Mouse (Mus musculus): ENCODE results near the gene Iqcf4. TPM values are rescaled to one million over a fixed set of nuclear protein-coding genes. Genes with fewer than 3 reads are reported as not detected.

Gene Iqcf4
- not detected for polyA plus RNA-seq (2014; fragmentation: Illumina TruSeq; extraction: RNeasy Lipid Tissue Mini Kit (QIAGEN cat#74804); ENCODE audit: low read depth, low replicate concordance)

DNA sequence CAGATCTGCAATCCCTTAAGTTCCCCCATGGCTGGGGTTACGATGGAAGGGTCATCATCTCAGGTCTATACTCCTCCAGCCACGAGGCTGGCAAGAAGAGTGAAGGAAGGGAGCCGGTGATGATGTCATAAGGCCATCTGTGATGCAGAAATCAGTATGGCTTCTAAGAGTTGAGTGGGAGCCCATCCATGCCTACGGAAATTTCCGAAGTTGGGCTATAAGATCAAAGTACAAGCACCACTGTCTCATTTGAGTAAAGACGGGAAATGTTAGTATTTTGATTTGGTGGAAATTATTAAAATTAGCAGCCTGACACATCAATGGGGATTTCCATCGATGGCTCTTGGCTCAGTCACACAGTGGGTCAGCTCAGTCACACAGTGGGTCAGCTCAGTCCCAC, at the start of gene Iqcf4:
TSS of gene Iqcf4 (minus strand) at position 101 of the 400 bp plus-strand sequence.

DNA sequence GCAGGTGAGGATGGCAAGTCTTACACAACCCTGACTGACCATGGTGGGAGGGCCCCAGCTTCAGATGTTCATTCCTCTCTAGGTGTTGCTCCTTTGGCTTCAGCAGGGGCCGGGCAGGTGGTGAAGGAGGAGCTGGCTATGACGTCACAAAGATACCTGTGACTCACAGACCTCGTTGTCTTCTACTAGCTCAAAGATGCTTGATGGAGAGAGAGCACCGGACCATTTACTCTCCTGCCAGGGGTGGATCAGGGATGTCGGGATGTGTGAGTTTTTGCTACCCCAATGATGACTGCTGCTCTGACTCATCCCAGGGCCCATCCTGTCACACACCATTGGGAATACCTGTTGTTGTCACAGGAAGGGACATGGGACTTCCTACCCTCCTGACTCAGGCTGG, 9.3 kb downstream of the Iqcf4 start, which contains the start of gene Iqcf3:
TSS of gene Iqcf3 (minus strand) at position 101 of the 400 bp plus-strand sequence.

Other genes starting within 250 kb of the Iqcf4 start
- 15.3 TPM for gene Dusp7, start 202.4 kb downstream of the Iqcf4 start, polyA plus RNA-seq (2014; fragmentation: Illumina TruSeq; extraction: RNeasy Lipid Tissue Mini Kit (QIAGEN cat#74804); ENCODE audit: low read depth, low replicate concordance)
- 46.6 TPM for gene Rpl29, start 141.5 kb downstream of the Iqcf4 start, polyA plus RNA-seq (2014; fragmentation: Illumina TruSeq; extraction: RNeasy Lipid Tissue Mini Kit (QIAGEN cat#74804); ENCODE audit: low read depth, low replicate concordance)
- 2.6 TPM for gene Acy1, start 132.7 kb downstream of the Iqcf4 start, polyA plus RNA-seq (2014; fragmentation: Illumina TruSeq; extraction: RNeasy Lipid Tissue Mini Kit (QIAGEN cat#74804); ENCODE audit: low read depth, low replicate concordance)
- gene Abhd14b, start 123.5 kb downstream of the Iqcf4 start, polyA plus RNA-seq (2014; fragmentation: Illumina TruSeq; extraction: RNeasy Lipid Tissue Mini Kit (QIAGEN cat#74804); ENCODE audit: low read depth, low replicate concordance), result 22.5 TPM
- 2.9 TPM for gene Abhd14a, start 123.3 kb downstream of the Iqcf4 start, polyA plus RNA-seq (2014; fragmentation: Illumina TruSeq; extraction: RNeasy Lipid Tissue Mini Kit (QIAGEN cat#74804); ENCODE audit: low read depth, low replicate concordance)
- 1.1 TPM for gene Pcbp4, start 117.7 kb downstream of the Iqcf4 start, polyA plus RNA-seq (2014; fragmentation: Illumina TruSeq; extraction: RNeasy Lipid Tissue Mini Kit (QIAGEN cat#74804); ENCODE audit: low read depth, low replicate concordance)
- gene Gpr62, start 105.1 kb downstream of the Iqcf4 start, polyA plus RNA-seq (2014; fragmentation: Illumina TruSeq; extraction: RNeasy Lipid Tissue Mini Kit (QIAGEN cat#74804); ENCODE audit: low read depth, low replicate concordance), result not detected
- not detected for gene Rrp9, start 95.0 kb downstream of the Iqcf4 start, polyA plus RNA-seq (2014; fragmentation: Illumina TruSeq; extraction: RNeasy Lipid Tissue Mini Kit (QIAGEN cat#74804); ENCODE audit: low read depth, low replicate concordance)
- 11.2 TPM for gene Parp3, start 94.0 kb downstream of the Iqcf4 start, polyA plus RNA-seq (2014; fragmentation: Illumina TruSeq; extraction: RNeasy Lipid Tissue Mini Kit (QIAGEN cat#74804); ENCODE audit: low read depth, low replicate concordance)
- not detected for gene Iqcf1, start 71.0 kb downstream of the Iqcf4 start, polyA plus RNA-seq (2014; fragmentation: Illumina TruSeq; extraction: RNeasy Lipid Tissue Mini Kit (QIAGEN cat#74804); ENCODE audit: low read depth, low replicate concordance)
- gene Iqcf5, start 56.4 kb downstream of the Iqcf4 start, polyA plus RNA-seq (2014; fragmentation: Illumina TruSeq; extraction: RNeasy Lipid Tissue Mini Kit (QIAGEN cat#74804); ENCODE audit: low read depth, low replicate concordance), result not detected
- not detected for gene Iqcf3, start 9.4 kb downstream of the Iqcf4 start, polyA plus RNA-seq (2014; fragmentation: Illumina TruSeq; extraction: RNeasy Lipid Tissue Mini Kit (QIAGEN cat#74804); ENCODE audit: low read depth, low replicate concordance)
- not detected for gene Iqcf6, start 55.6 kb upstream of the Iqcf4 start, polyA plus RNA-seq (2014; fragmentation: Illumina TruSeq; extraction: RNeasy Lipid Tissue Mini Kit (QIAGEN cat#74804); ENCODE audit: low read depth, low replicate concordance)
- gene Grm2, start 85.1 kb upstream of the Iqcf4 start, polyA plus RNA-seq (2014; fragmentation: Illumina TruSeq; extraction: RNeasy Lipid Tissue Mini Kit (QIAGEN cat#74804); ENCODE audit: low read depth, low replicate concordance), result not detected
- gene Tex264, start 114.9 kb upstream of the Iqcf4 start, polyA plus RNA-seq (2014; fragmentation: Illumina TruSeq; extraction: RNeasy Lipid Tissue Mini Kit (QIAGEN cat#74804); ENCODE audit: low read depth, low replicate concordance), result 2.6 TPM
- gene Rad54l2, start 218.2 kb upstream of the Iqcf4 start, polyA plus RNA-seq (2014; fragmentation: Illumina TruSeq; extraction: RNeasy Lipid Tissue Mini Kit (QIAGEN cat#74804); ENCODE audit: low read depth, low replicate concordance), result 9.3 TPM